Mouse (Mus musculus) urinary bladder, adult 2 months (tissue): ENCODE data around the gene A930009A15Rik. TPM values are rescaled to one million over a fixed set of nuclear protein-coding genes. Genes with fewer than 3 reads are reported as not detected.

ENCODE experiments used
- DNase-seq: peaks from one replicate; pipeline ENCODE4 v3.0.0; 2022; ENCODE audit warnings: low spot score
- polyA plus RNA-seq: library from polyadenylated mRNA; depleted of rRNA; stranded (reverse); fragments of >200 nt; gene quantifications from 2 replicates; pipeline ENCODE4 v1.2.3, GENCODE M21; 2012

A930009A15Rik gene
- polyA plus RNA-seq, 1 experiment: not detected

- DNase-seq: no peak
Measured at GRCm38 (mm10) chr10:115579494-115579893, 9.7 kb downstream of the A930009A15Rik start.

- no peak for DNase-seq
Measured at GRCm38 (mm10) chr10:115581971-115582370, 12.2 kb downstream of the A930009A15Rik start.

GRCm38 (mm10) chr10:115583071-115583470 lies 13.3 kb downstream of the A930009A15Rik start:
- no peak for DNase-seq

GRCm38 (mm10) chr10:115584656-115585055 lies 14.9 kb downstream of the A930009A15Rik start:
- no peak for DNase-seq

GRCm38 (mm10) chr10:115585491-115586245 lies 15.9 kb downstream of the A930009A15Rik start:
- no peak for DNase-seq

GRCm38 (mm10) chr10:115586246-115587231 lies 16.8 kb downstream of the A930009A15Rik start:
- no peak for DNase-seq

GRCm38 (mm10) chr10:115587301-115587969 lies 17.6 kb downstream of the A930009A15Rik start, which contains the start of gene Lgr5:
TSS of gene Lgr5 (minus strand) at chr10:115587780.
- DNase-seq: peak; percentile 37

- no peak for DNase-seq
Measured at GRCm38 (mm10) chr10:115587979-115588378, 18.2 kb downstream of the A930009A15Rik start.

- DNase-seq: no peak
Measured at GRCm38 (mm10) chr10:115593221-115593620, 23.4 kb downstream of the A930009A15Rik start.

GRCm38 (mm10) chr10:115593651-115594050 lies 23.9 kb downstream of the A930009A15Rik start:
- no peak for DNase-seq

GRCm38 (mm10) chr10:115595748-115596147 lies 26.0 kb downstream of the A930009A15Rik start:
- DNase-seq: no peak

GRCm38 (mm10) chr10:115617456-115618287 lies 47.9 kb downstream of the A930009A15Rik start:
- no peak for DNase-seq

GRCm38 (mm10) chr10:115618288-115618856 lies 48.6 kb downstream of the A930009A15Rik start:
- DNase-seq: no peak

GRCm38 (mm10) chr10:115623481-115623880 lies 53.7 kb downstream of the A930009A15Rik start:
- no peak for DNase-seq

GRCm38 (mm10) chr10:115623956-115624671 lies 54.3 kb downstream of the A930009A15Rik start:
- no peak for DNase-seq

GRCm38 (mm10) chr10:115624957-115625356 lies 55.2 kb downstream of the A930009A15Rik start:
- DNase-seq: no peak

- DNase-seq: no peak
Measured at GRCm38 (mm10) chr10:115626678-115627077, 56.9 kb downstream of the A930009A15Rik start.
